In the genomic region with DNA sequence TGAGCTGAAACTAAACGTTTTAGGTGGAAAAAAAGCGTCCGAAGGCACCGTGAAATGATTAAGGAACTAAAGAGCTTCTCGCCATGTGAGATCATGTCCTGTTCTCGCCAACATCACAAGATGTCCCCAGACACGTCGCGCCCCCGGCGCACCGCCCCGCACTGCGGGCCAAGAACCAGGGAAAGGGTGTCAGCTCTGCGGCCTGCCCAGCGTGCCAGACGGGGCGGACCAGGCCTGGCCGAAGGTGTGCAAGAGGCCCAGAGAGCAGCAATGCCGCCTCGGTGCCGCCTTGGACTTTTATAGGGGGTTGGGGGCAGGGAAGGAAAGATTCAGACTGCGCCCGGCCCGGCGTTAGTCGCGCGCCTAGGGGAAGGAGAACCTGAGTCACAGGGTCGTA, we compare ENCODE assay signal across 10 mouse cellular contexts. TPM values are rescaled to one million over a fixed set of nuclear protein-coding genes. Genes with fewer than 3 reads are reported as not detected.
A peak's percentile ranks its signal among the peaks of the same experiment; 100 is the strongest.
DNase-seq lines count a peak whose midpoint lies in the region; ATAC-seq and TF ChIP-seq lines count a peak whose summit lies in the region.
"Had no signal": no experiment of that assay in that cellular context is flagged by ENCODE, and none has a peak within 500 bp of the region (broad histone marks: within the 10 kb centered on the region; RNA-seq: fewer than 3 reads in every experiment).

No protein-coding gene starts in this region.

- ATAC-seq in midbrain, embryonic 11.5 days (ENCODE audit: low FRiP score), result no peak
- ATAC-seq in midbrain, embryonic 16.5 days, result no peak
- ATAC-seq: forebrain, embryonic 16.5 days had no signal

- H3K4me2 ChIP-seq in midbrain, embryonic 11.5 days, result peak overlapping the region; percentile 44; the same call in 1 of the 2 replicates
- H3K4me2 ChIP-seq in midbrain, embryonic 16.5 days (ENCODE audit: low read length), result no peak overlapping the region; the same call in 1 of the 2 replicates

- intact Hi-C loops in left cerebral cortex, postnatal 14 days (cut with DNase I), result no loop called here

- no peaks in the 10 kb centered on the region for H3K9me3 ChIP-seq in midbrain, embryonic 11.5 days (ENCODE audit: control insufficient read depth, low read length)
- no peaks in the 10 kb centered on the region for H3K9me3 ChIP-seq in midbrain, embryonic 16.5 days (replicated peaks; ENCODE audit: control insufficient read depth, low read length, poor library complexity, severe bottlenecking)

- no peaks in the 10 kb centered on the region for H3K36me3 ChIP-seq in midbrain, embryonic 11.5 days (ENCODE audit: control insufficient read depth, insufficient read depth, low read length)
- H3K36me3 ChIP-seq in midbrain, embryonic 16.5 days (ENCODE audit: control insufficient read depth, insufficient read depth, low read length), result no peaks in the 10 kb centered on the region
- no peaks in the 10 kb centered on the region for H3K36me3 ChIP-seq in thymus, adult 2 months (ENCODE audit: control insufficient read depth, insufficient read depth, low read length)

- DNase-seq in gastrocnemius, postnatal 10 days, result peak; percentile 5
- no peak for DNase-seq in gastrocnemius, postnatal 25 days
- DNase-seq in midbrain, embryonic 11.5 days (ENCODE audit: low spot score, missing footprints), result no peak
- peak; percentile 11 to 22 for DNase-seq in kidney, postnatal 4 days
- DNase-seq in spleen, postnatal 14 days (ENCODE audit: low spot score in 2 of 2), result peak; percentile 39 to 56
- no peak for DNase-seq in left cerebral cortex, postnatal 14 days (ENCODE audit: low spot score in 2 of 2)
- DNase-seq in thymus, adult 2 months, result no peak
- DNase-seq: layer of hippocampus, adult 9-11 months had no signal

- under 1% methylated on average over 30 of the region's 30 CpGs for WGBS in midbrain, embryonic 11.5 days
- 2% methylated on average over 30 of the region's 30 CpGs for WGBS in midbrain, embryonic 16.5 days
- WGBS in thymus, adult 2 months, result 6% methylated on average over 30 of the region's 30 CpGs

- no peak for TF ChIP-seq CTCF in thymus, adult 2 months (IDR thresholded peaks at IDR 0.05; ENCODE audit: borderline replicate concordance, control insufficient read depth, extremely low read depth, insufficient read depth, low read length, poor library complexity)

- no peak overlapping the region for H3K27ac ChIP-seq in midbrain, embryonic 11.5 days (ENCODE audit: low read depth, low read length)
- no peak overlapping the region for H3K27ac ChIP-seq in midbrain, embryonic 16.5 days (ENCODE audit: low read length)
- H3K27ac ChIP-seq in thymus, adult 2 months (ENCODE audit: control insufficient read depth, insufficient read depth, low read length), result no peak overlapping the region

- TF ChIP-seq POLR2A in thymus, adult 2 months (IDR thresholded peaks at IDR 0.05; ENCODE audit: control insufficient read depth, extremely low read depth, insufficient read depth, low read length, poor library complexity), result no peak

- H3K4me1 ChIP-seq in midbrain, embryonic 11.5 days (ENCODE audit: control insufficient read depth, insufficient read depth, low read length), result peaks cover 19% of the 10 kb centered on the region
- no peaks in the 10 kb centered on the region for H3K4me1 ChIP-seq in midbrain, embryonic 16.5 days (ENCODE audit: control insufficient read depth, insufficient read depth, low read length)
- no peaks in the 10 kb centered on the region for H3K4me1 ChIP-seq in thymus, adult 2 months (replicated peaks; ENCODE audit: control insufficient read depth, insufficient read depth, low read length)

- no peak overlapping the region; the same call in 1 of the 2 replicates for H3K9ac ChIP-seq in midbrain, embryonic 11.5 days (ENCODE audit: low read length)
- H3K9ac ChIP-seq in midbrain, embryonic 16.5 days (ENCODE audit: low read depth, low read length), result no peak overlapping the region

- peaks cover 96% of the 10 kb centered on the region for H3K27me3 ChIP-seq in midbrain, embryonic 11.5 days (ENCODE audit: control insufficient read depth, insufficient read depth, low read length)
- peaks cover 65% of the 10 kb centered on the region for H3K27me3 ChIP-seq in midbrain, embryonic 16.5 days (ENCODE audit: control insufficient read depth, insufficient read depth, low read depth, low read length)
- H3K27me3 ChIP-seq in thymus, adult 2 months (ENCODE audit: control insufficient read depth, insufficient read depth, low read length), result peaks cover 24% of the 10 kb centered on the region

- H3K4me3 ChIP-seq in midbrain, embryonic 11.5 days (ENCODE audit: low read depth, low read length), result peak overlapping the region; percentile 36; the same call in 1 of the 2 replicates
- no peak overlapping the region for H3K4me3 ChIP-seq in midbrain, embryonic 16.5 days (ENCODE audit: low read depth, low read length)
- H3K4me3 ChIP-seq in thymus, adult 2 months (ENCODE audit: control insufficient read depth, insufficient read depth, low read length), result no peak overlapping the region

RNA-seq across cellular contexts. Expression of gene Pax5, which starts 0.4 kb away (rescaled TPM):
- total RNA-seq in gastrocnemius, postnatal 10 days (2021), result 1 to 10 TPM in 1 of 2 experiments, under 1 TPM in 1; 0.05 to 1.5 TPM
- total RNA-seq in gastrocnemius, postnatal 25 days (2021), result under 1 TPM; 0.03 TPM
- 4.1 and 4.8 TPM in 2 replicates for polyA plus RNA-seq in midbrain, embryonic 11.5 days (2014; fragmentation: Nextera tagmentation; extraction: Ambion mirVana)
- 3.6 and 4.8 TPM in 2 replicates for polyA plus RNA-seq in midbrain, embryonic 16.5 days (2015; fragmentation: Nextera tagmentation; extraction: Ambion mirVana)
- total RNA-seq in left cerebral cortex, postnatal 14 days (2021), result under 1 TPM; 0.15 to 0.92 TPM
- 2.7 and 4.0 TPM in 2 replicates for polyA plus RNA-seq in thymus, adult 2 months (2012; rRNA removed)

RNA-seq across cellular contexts. Expression of gene Zcchc7, which starts 45.0 kb away (rescaled TPM):
- 10 to 100 TPM; 14.7 to 25.8 TPM for total RNA-seq in gastrocnemius, postnatal 10 days (2021)
- 10 to 100 TPM; 13.7 to 16.3 TPM for total RNA-seq in gastrocnemius, postnatal 25 days (2021)
- polyA plus RNA-seq in midbrain, embryonic 11.5 days (2014; fragmentation: Nextera tagmentation; extraction: Ambion mirVana), result 19.5 TPM in 2 replicates
- polyA plus RNA-seq in midbrain, embryonic 16.5 days (2015; fragmentation: Nextera tagmentation; extraction: Ambion mirVana), result 31.2 and 34.7 TPM in 2 replicates
- 10 to 100 TPM; 54.4 to 54.5 TPM for total RNA-seq in left cerebral cortex, postnatal 14 days (2021)
- polyA plus RNA-seq in thymus, adult 2 months (2012; rRNA removed), result 13.3 and 17.4 TPM in 2 replicates

Comparison
In these comparisons a context has a peak if more than half of its experiments do, and no peak if none do; other contexts are left out.
1. DNase-seq: peak in gastrocnemius, postnatal 10 days (single experiment), kidney, postnatal 4 days (2 of 2) and spleen, postnatal 14 days (2 of 2); none in gastrocnemius, postnatal 25 days (single experiment), midbrain, embryonic 11.5 days (single experiment), left cerebral cortex, postnatal 14 days (0 of 2) and thymus, adult 2 months (single experiment).